Mouse (Mus musculus): ENCODE results near the gene Asb5.
"Not testable (repeated sequence)": the region's sequence is repeated elsewhere in the genome, so short reads cannot be mapped to it uniquely, and the experiment has no call there.

The Asb5 gene

GRCm38 (mm10) chr8:54529382-54530296 lies at the start of gene Asb5, which contains the start of gene Spcs3:
Gene Asb5 (plus strand): TSS chr8:54529580.
Gene Spcs3 (minus strand): TSS chr8:54529998.
- DNase-seq (ENCODE audit: low spot score in 2 of 2): peak; percentile 92 to 95

- DNase-seq (ENCODE audit: low spot score in 2 of 2): no peak
Measured at GRCm38 (mm10) chr8:54486555-54487273, 42.7 kb upstream of the Asb5 start.

- no peak for DNase-seq (ENCODE audit: low spot score in 2 of 2)
Measured at GRCm38 (mm10) chr8:54488437-54488836, 40.9 kb upstream of the Asb5 start.

GRCm38 (mm10) chr8:54491057-54491690 lies 38.2 kb upstream of the Asb5 start:
- DNase-seq (ENCODE audit: low spot score in 2 of 2): peak in 1 of 2 experiments; percentile 51

- no peak for DNase-seq (ENCODE audit: low spot score in 2 of 2)
Measured at GRCm38 (mm10) chr8:54491934-54492333, 37.4 kb upstream of the Asb5 start.

GRCm38 (mm10) chr8:54493110-54493509 lies 36.3 kb upstream of the Asb5 start:
- peak in 1 of 2 experiments; percentile 56 for DNase-seq (ENCODE audit: low spot score in 2 of 2)

GRCm38 (mm10) chr8:54493915-54494314 lies 35.5 kb upstream of the Asb5 start:
- no peak for DNase-seq (ENCODE audit: low spot score in 2 of 2)

GRCm38 (mm10) chr8:54503104-54503503 lies 26.3 kb upstream of the Asb5 start:
- no peak for DNase-seq (ENCODE audit: low spot score in 2 of 2)

GRCm38 (mm10) chr8:54505060-54505459 lies 24.3 kb upstream of the Asb5 start:
- DNase-seq (ENCODE audit: low spot score in 2 of 2): no peak

- peak; percentile 78 to 94 for DNase-seq (ENCODE audit: low spot score in 2 of 2)
Measured at GRCm38 (mm10) chr8:54507428-54508095, 21.8 kb upstream of the Asb5 start.

GRCm38 (mm10) chr8:54508096-54508456 lies 21.3 kb upstream of the Asb5 start:
- DNase-seq (ENCODE audit: low spot score in 2 of 2): no peak

- DNase-seq (ENCODE audit: low spot score in 2 of 2): peak in 1 of 2 experiments; percentile 22
Measured at GRCm38 (mm10) chr8:54508814-54509213, 20.6 kb upstream of the Asb5 start.

- DNase-seq (ENCODE audit: low spot score in 2 of 2): peak; percentile 58 to 72
Measured at GRCm38 (mm10) chr8:54509221-54509721, 20.1 kb upstream of the Asb5 start.

GRCm38 (mm10) chr8:54511791-54512190 lies 17.6 kb upstream of the Asb5 start:
- DNase-seq (ENCODE audit: low spot score in 2 of 2): no peak

GRCm38 (mm10) chr8:54512200-54512599 lies 17.2 kb upstream of the Asb5 start:
- not testable (repeated sequence) for DNase-seq (ENCODE audit: low spot score in 2 of 2)

GRCm38 (mm10) chr8:54518756-54519460 lies 10.5 kb upstream of the Asb5 start:
- DNase-seq (ENCODE audit: low spot score in 2 of 2): no peak

- no peak for DNase-seq (ENCODE audit: low spot score in 2 of 2)
Measured at GRCm38 (mm10) chr8:54520516-54520915, 8.9 kb upstream of the Asb5 start.

- DNase-seq (ENCODE audit: low spot score in 2 of 2): no peak
Measured at GRCm38 (mm10) chr8:54525606-54526005, 3.8 kb upstream of the Asb5 start.

- no peak for DNase-seq (ENCODE audit: low spot score in 2 of 2)
Measured at GRCm38 (mm10) chr8:54526700-54527099, 2.7 kb upstream of the Asb5 start.

- no peak for DNase-seq (ENCODE audit: low spot score in 2 of 2)
Measured at GRCm38 (mm10) chr8:54528571-54528970, 809 bp upstream of the Asb5 start.

- no peak for DNase-seq (ENCODE audit: low spot score in 2 of 2)
Measured at GRCm38 (mm10) chr8:54535172-54535571, 5.8 kb downstream of the Asb5 start.
